Mouse (Mus musculus) bone marrow, adult 2 months (tissue): Measurements from ENCODE around the gene Pold4.

Experiments
- CTCF ChIP-seq: fragments of 200-500 bp; IDR thresholded peaks from 2 replicates; pipeline ENCODE4 v1.5.1; 2011; ENCODE audit warnings: low read length, control low read depth; ENCODE audit not compliant: control insufficient read depth, insufficient read depth
- POLR2A ChIP-seq: fragments of 200-500 bp; IDR thresholded peaks from 2 replicates; pipeline ENCODE4 v1.6.1; 2011; ENCODE audit warnings: low read depth, mild to moderate bottlenecking, control low read depth, low read length, borderline replicate concordance; ENCODE audit not compliant: control insufficient read depth

DNA sequence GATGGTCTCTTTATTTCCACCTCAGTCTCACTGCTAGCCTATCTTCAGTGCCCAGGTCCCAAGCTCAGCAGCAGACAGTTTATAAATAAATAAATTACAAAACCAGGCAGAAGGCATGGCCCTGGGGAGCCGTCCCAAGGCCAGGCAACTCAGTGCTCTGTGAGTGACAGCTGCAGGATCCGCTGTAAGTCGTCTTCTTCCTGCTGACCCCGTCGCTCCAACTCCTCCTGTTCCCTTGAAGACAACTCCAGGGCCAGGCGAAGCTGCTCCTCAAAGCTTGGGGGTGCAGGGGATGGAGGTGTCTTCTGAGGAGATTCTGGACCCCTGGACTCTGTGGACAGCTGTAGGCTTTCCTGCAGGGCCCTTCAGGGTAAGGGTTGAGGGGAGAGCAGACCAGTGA is 38.5 kb downstream of the Pold4 start:
- TF ChIP-seq POLR2A (no peak), CTCF (no peak)
